Mouse (Mus musculus) liver, postnatal 0 days (tissue): ENCODE measurements around the gene Myrip. TPM values are rescaled to one million over a fixed set of nuclear protein-coding genes. Genes with fewer than 3 reads are reported as not detected.

ENCODE experiments used
- ATAC-seq: fragments of 200-750 bp; cut with Nextera tagmentation; 2 replicates; pipeline ENCODE4 v1.8.0; 2017; ENCODE audit warnings: mild to moderate bottlenecking, moderate library complexity
- DNase-seq: peaks from one replicate; pipeline ENCODE4 v3.0.0-alpha.2; 2016
- H3K27ac ChIP-seq: fragments of 300-500 bp; sonication (generic); 2 replicates; pipeline ENCODE4 v1.5.1; 2014; ENCODE audit warnings: antibody characterized with exemption, moderate library complexity, mild to moderate bottlenecking, low read depth
- H3K27me3 ChIP-seq: fragments of 300-500 bp; sonication (generic); 2 replicates; pipeline ENCODE4 v1.6.1; 2014; ENCODE audit warnings: low read length, control low read depth, mixed read lengths; ENCODE audit not compliant: insufficient read depth
- H3K36me3 ChIP-seq: fragments of 300-500 bp; sonication (generic); replicated peaks from 2 replicates; pipeline ENCODE4 v1.6.1; 2014; ENCODE audit warnings: mild to moderate bottlenecking, control low read depth, low read length, moderate library complexity, mixed read lengths; ENCODE audit not compliant: insufficient read depth
- H3K4me1 ChIP-seq: fragments of 300-500 bp; sonication (generic); 2 replicates; pipeline ENCODE4 v1.6.1; 2014; ENCODE audit warnings: antibody characterized with exemption, mild to moderate bottlenecking, control low read depth; ENCODE audit not compliant: insufficient read depth
- H3K4me2 ChIP-seq: fragments of 300-500 bp; sonication (generic); 2 replicates; pipeline ENCODE4 v1.6.1; 2014; ENCODE audit warnings: low read depth, mild to moderate bottlenecking, low read length, moderate library complexity, mixed read lengths
- H3K4me3 ChIP-seq: fragments of 300-500 bp; sonication (generic); 2 replicates; pipeline ENCODE4 v1.5.1; 2014; ENCODE audit warnings: low read depth, low read length
- H3K9ac ChIP-seq: fragments of 300-500 bp; sonication (generic); replicated peaks from 2 replicates; pipeline ENCODE4 v1.6.1; 2014; ENCODE audit warnings: mild to moderate bottlenecking, moderate library complexity
- H3K9me3 ChIP-seq: fragments of 300-500 bp; sonication (generic); 2 replicates; pipeline ENCODE4 v1.6.1; 2016; ENCODE audit warnings: mild to moderate bottlenecking, control low read depth, low read length, mixed read lengths
- CTCF ChIP-seq: sonication (generic); IDR thresholded peaks from 2 replicates; pipeline ENCODE4 v1.5.1; 2016; ENCODE audit warnings: antibody characterized with exemption, low read depth
- EP300 ChIP-seq: IDR thresholded peaks from 2 replicates; pipeline ENCODE4 v1.6.1; 2016; ENCODE audit warnings: antibody characterized with exemption, low read depth, mild to moderate bottlenecking
- WGBS: fragments of 180-500 bp; shearing (Covaris S2); extraction: QIAGEN DNeasy Blood & Tissue Kit; methylation state at CpG from one replicate; pipeline ENCODE4 v1.1.7; 2014; ENCODE audit not compliant: insufficient replicate concordance; 5-methylcytosine and 5-hydroxymethylcytosine counted together
- polyA plus RNA-seq: library from polyadenylated mRNA; unstranded; fragments of >200 nt; fragmentation: Nextera tagmentation; extraction: Ambion mirVana; gene quantifications from 2 replicates; pipeline ENCODE4 v1.2.1, GENCODE M21; 2015

Gene Myrip
- polyA plus RNA-seq, 1 experiment from 2014 or later, result 0.09 TPM

DNA sequence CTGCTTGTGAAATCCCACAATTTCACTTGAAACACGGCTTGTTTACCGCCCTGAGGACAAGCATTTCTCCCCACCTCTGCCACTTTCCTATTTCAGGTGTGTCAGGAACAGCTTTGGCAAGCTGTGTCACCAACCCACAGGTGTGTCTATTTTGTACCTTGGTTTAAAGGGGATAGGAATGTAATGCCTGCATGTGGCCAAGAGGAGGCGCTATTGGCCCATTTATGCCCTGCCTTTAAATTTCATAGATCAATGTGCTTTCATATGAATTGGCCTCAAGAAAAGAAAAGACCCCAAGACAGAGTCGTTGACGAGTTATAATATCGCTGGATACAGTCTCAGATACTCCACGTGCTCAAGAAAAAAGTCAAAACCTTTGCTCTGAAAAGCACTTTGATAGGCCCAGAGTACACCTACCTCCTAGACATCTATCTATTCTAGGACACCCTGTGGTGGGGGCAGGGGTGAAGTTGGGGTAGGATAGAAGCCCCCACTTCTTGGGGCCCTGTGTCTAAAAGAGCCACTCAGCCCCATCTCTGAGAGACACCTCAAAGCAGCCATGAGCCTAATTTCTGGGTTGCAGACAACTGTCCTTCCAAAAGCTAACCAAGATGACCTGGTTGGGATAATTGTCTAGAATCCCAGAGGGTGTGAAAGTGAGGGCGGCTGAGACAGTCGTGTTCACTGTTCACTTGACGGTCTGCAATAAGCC is 200.0 kb downstream of the Myrip start:
- ATAC-seq, result no peak
- no peaks in the 10 kb centered on the region for H3K27me3 ChIP-seq
- TF ChIP-seq CTCF (peak; percentile 79), EP300 (no peak)
- peak; percentile 50 for DNase-seq
- no peak overlapping the region for H3K4me3 ChIP-seq
- 32% methylated on average over 10 of the region's 10 CpGs for WGBS
- no peak overlapping the region for H3K27ac ChIP-seq
- H3K9ac ChIP-seq, result no peak overlapping the region
- no peaks in the 10 kb centered on the region for H3K36me3 ChIP-seq
- 0 out of 2 replicates have a peak, but pooled peaks cover 1% of the 10 kb centered on the region for H3K9me3 ChIP-seq
- no peaks in the 10 kb centered on the region for H3K4me1 ChIP-seq
- H3K4me2 ChIP-seq, result no peak overlapping the region

DNA sequence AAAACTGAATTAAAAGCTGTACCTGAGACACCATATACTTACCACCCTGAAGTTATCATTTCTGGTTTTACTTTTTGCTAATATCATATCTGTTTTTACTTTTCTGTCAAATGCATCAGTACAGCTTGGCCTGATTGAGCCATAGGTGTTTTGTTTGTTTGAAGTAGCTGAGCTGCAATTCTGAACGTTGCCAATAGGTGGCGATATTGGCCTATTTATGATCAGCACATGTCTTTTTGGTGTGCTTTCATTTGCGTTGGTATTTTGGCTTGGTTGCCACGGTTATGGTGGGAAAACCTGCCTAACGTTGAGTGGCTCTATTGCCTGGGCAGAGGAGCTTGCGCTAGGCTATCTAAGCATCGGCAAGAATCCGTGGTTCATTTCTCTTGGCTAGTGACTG is 200.7 kb downstream of the Myrip start:
- no peaks in the 10 kb centered on the region for H3K4me1 ChIP-seq
- H3K36me3 ChIP-seq, result no peaks in the 10 kb centered on the region
- H3K9me3 ChIP-seq, result peaks cover 8% of the 10 kb centered on the region; the same call in 1 of the 2 replicates
- WGBS, result 9% methylated on average over 8 of the region's 8 CpGs
- ATAC-seq (peak; percentile 59), DNase-seq (peak; percentile 87)
- H3K9ac ChIP-seq, result no peak overlapping the region
- no peak overlapping the region for H3K27ac ChIP-seq
- no peak overlapping the region for H3K4me3 ChIP-seq
- H3K27me3 ChIP-seq, result no peaks in the 10 kb centered on the region
- H3K4me2 ChIP-seq, result no peak overlapping the region
- no peak for TF ChIP-seq EP300
- peak; percentile 96 for TF ChIP-seq CTCF

DNA sequence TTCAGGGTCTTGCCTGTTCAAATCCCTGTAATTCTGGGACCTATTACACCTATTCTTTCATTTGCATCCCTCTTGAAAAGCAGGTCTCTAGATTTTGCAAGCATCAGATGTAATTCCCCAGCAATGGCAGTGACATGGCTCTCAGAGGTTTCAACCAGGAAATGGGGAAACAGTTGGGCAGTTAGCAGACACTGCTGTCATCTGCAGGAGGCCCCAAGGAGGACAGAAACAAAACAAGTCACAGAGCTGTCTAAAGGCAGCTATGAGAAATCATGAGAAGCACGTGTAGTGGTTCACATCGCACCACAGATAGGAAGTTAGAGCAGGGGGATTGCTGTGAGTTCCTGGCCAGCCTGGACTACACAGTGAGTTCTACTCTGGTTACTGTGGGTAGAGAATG is 203.1 kb downstream of the Myrip start:
- no peak overlapping the region for H3K27ac ChIP-seq
- H3K9ac ChIP-seq, result no peak overlapping the region
- no peak overlapping the region for H3K4me3 ChIP-seq
- TF ChIP-seq CTCF (no peak), EP300 (no peak)
- 52% methylated on average over 2 of the region's 2 CpGs for WGBS
- H3K4me1 ChIP-seq, result no peaks in the 10 kb centered on the region
- ATAC-seq, result no peak
- H3K27me3 ChIP-seq, result no peaks in the 10 kb centered on the region
- no peaks in the 10 kb centered on the region for H3K36me3 ChIP-seq
- H3K4me2 ChIP-seq, result no peak overlapping the region
- DNase-seq, result no peak
- peaks cover 8% of the 10 kb centered on the region; the same call in 1 of the 2 replicates for H3K9me3 ChIP-seq

DNA sequence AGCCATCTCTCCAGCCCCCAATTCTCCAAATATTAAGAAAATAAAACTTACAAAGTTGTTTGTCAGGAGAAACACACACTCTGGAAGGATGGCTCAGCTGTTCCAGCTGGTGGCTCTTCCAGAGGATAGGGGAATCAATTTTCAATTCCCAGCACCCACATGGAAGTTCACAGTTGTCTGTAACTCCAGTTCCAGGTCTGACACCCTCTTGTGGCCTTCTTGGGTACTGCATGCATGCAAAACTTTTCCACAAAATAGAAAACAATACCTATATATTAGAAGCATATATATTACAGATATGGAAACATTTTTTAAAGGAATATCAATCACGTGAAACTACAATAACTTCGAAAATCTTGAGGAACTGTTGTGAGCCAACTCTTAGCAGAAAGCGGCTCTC is 210.5 kb downstream of the Myrip start:
- WGBS, result 71% methylated on average over 3 of the region's 3 CpGs
- peak; percentile 33 for DNase-seq

DNA sequence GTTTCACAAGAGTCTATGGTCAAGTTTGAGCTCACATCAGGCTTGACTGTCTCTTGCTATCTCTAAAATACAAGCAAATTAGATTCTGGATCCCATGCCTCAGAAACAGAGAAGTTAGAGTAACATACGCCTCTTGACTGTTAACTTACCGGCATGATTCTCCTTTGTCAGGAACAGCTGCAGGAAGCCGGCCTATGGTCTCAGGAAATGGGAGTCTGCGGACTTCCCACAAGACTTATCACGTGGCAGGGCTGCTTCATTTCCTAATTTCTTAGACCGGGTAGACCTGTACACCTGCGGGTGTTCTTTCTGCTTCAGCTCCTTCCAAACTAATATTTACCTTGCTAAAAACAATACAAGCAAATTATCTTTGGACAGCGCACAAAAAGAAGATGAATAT is 215.4 kb downstream of the Myrip start:
- H3K27ac ChIP-seq, result no peak overlapping the region
- H3K36me3 ChIP-seq, result no peaks in the 10 kb centered on the region
- H3K9me3 ChIP-seq, result no peaks in the 10 kb centered on the region
- H3K9ac ChIP-seq, result no peak overlapping the region
- TF ChIP-seq CTCF (no peak), EP300 (no peak)
- WGBS, result 23% methylated on average over 8 of the region's 8 CpGs
- DNase-seq (no peak), ATAC-seq (no peak)
- H3K4me2 ChIP-seq, result no peak overlapping the region
- H3K4me3 ChIP-seq, result no peak overlapping the region
- H3K27me3 ChIP-seq, result no peaks in the 10 kb centered on the region
- no peaks in the 10 kb centered on the region for H3K4me1 ChIP-seq

More for the DNA sequence above, 210.5 kb downstream of the Myrip start:
- Histone ChIP-seq H3K9ac (no peak overlapping the region), H3K27me3 (no peaks in the 10 kb centered on the region), H3K9me3 (peaks cover 3% of the 10 kb centered on the region; the same call in 1 of the 2 replicates), H3K27ac (no peak overlapping the region), H3K36me3 (no peaks in the 10 kb centered on the region), H3K4me3 (no peak overlapping the region), H3K4me2 (no peak overlapping the region), H3K4me1 (no peaks in the 10 kb centered on the region)
- no peak for ATAC-seq
- TF ChIP-seq EP300 (no peak), CTCF (peak; percentile 74)

DNA sequence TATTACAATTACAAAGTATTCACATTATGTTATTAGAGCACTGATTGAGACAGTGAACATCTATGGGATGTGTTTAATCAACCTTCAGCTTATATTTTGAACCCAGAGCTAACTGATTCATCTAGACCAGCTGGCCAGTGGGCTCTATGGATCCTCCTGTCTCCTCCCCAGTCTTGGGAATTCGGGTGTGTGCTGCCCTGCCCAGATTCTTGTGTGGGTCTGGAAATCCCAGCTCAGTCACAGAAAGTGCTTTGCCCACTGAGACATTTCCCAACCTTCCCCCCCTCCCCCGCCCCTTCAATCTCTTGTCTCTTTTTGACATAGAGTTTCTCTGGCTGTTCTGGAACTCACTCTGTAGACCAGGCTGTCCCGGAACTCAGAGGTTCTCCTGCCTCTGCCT is 217.6 kb downstream of the Myrip start:
- no peaks in the 10 kb centered on the region for H3K4me1 ChIP-seq
- no peak overlapping the region for H3K4me2 ChIP-seq
- no peak overlapping the region for H3K9ac ChIP-seq
- WGBS, result 70% methylated on average over 3 of the region's 3 CpGs
- ATAC-seq (no peak), DNase-seq (no peak)
- TF ChIP-seq EP300 (no peak), CTCF (no peak)
- no peak overlapping the region for H3K4me3 ChIP-seq
- no peak overlapping the region for H3K27ac ChIP-seq
- H3K36me3 ChIP-seq, result no peaks in the 10 kb centered on the region
- no peaks in the 10 kb centered on the region for H3K9me3 ChIP-seq
- H3K27me3 ChIP-seq, result no peaks in the 10 kb centered on the region
